Mouse (Mus musculus) limb, embryonic 14.5 days (tissue): ENCODE results near the gene Eif5a2. TPM values are rescaled to one million over a fixed set of nuclear protein-coding genes. Genes with fewer than 3 reads are reported as not detected.

ENCODE experiments used
- ATAC-seq: fragments of 200-750 bp; cut with Nextera tagmentation; 2 replicates; pipeline ENCODE4 v1.8.0; 2017; ENCODE audit warnings: low read depth, moderate number of reproducible peaks, moderate TSS enrichment; ENCODE audit not compliant: low FRiP score
- DNase-seq: peaks from one replicate; pipeline ENCODE4 v3.0.0-alpha.2; 2015; ENCODE audit warnings: low spot score
- H3K27ac ChIP-seq: fragments of 300-500 bp; sonication (generic); replicated peaks from 2 replicates; pipeline ENCODE4 v1.5.1; 2014; ENCODE audit warnings: low read depth, mild to moderate bottlenecking, low read length, moderate library complexity, mixed read lengths
- H3K27me3 ChIP-seq: fragments of 300-500 bp; sonication (generic); 2 replicates; pipeline ENCODE4 v1.6.1; 2014; ENCODE audit warnings: low read length, mixed read lengths; ENCODE audit not compliant: control insufficient read depth, insufficient read depth
- H3K36me3 ChIP-seq: fragments of 300-500 bp; sonication (generic); 2 replicates; pipeline ENCODE4 v1.6.1; 2014; ENCODE audit warnings: mild to moderate bottlenecking, low read length, moderate library complexity, mixed read lengths; ENCODE audit not compliant: control insufficient read depth, insufficient read depth
- H3K4me1 ChIP-seq: fragments of 300-500 bp; sonication (generic); 2 replicates; pipeline ENCODE4 v1.6.1; 2014; ENCODE audit warnings: antibody characterized with exemption, low read length, mixed read lengths; ENCODE audit not compliant: control insufficient read depth, insufficient read depth
- H3K4me2 ChIP-seq: fragments of 300-500 bp; sonication (generic); replicated peaks from 2 replicates; pipeline ENCODE4 v1.6.1; 2014; ENCODE audit warnings: low read depth, mild to moderate bottlenecking, low read length, moderate library complexity; ENCODE audit not compliant: severe bottlenecking
- H3K4me3 ChIP-seq: fragments of 300-500 bp; sonication (generic); replicated peaks from 2 replicates; pipeline ENCODE4 v1.5.1; 2014; ENCODE audit warnings: low read length
- H3K9ac ChIP-seq: fragments of 300-500 bp; sonication (generic); 2 replicates; pipeline ENCODE4 v1.6.1; 2014; ENCODE audit warnings: mild to moderate bottlenecking, low read depth, low read length, moderate library complexity; ENCODE audit not compliant: severe bottlenecking
- H3K9me3 ChIP-seq: fragments of 300-500 bp; sonication (generic); 2 replicates; pipeline ENCODE4 v1.6.1; 2016; ENCODE audit warnings: low read length; ENCODE audit not compliant: control insufficient read depth
- POLR2A ChIP-seq: fragments of 200-500 bp; IDR thresholded peaks from 2 replicates; pipeline ENCODE4 v1.8.0; 2012; ENCODE audit warnings: inconsistent platforms, mild to moderate bottlenecking, moderate library complexity, borderline replicate concordance; ENCODE audit not compliant: insufficient read depth, insufficient read length; ENCODE audit errors: extremely low read depth
- WGBS: fragments of 180-500 bp; shearing (Covaris S2); extraction: QIAGEN DNeasy Blood & Tissue Kit; methylation state at CpG from one replicate; pipeline ENCODE4 v1.1.7; 2014; 5-methylcytosine and 5-hydroxymethylcytosine counted together
- polyA plus RNA-seq, 2 experiments: library from polyadenylated mRNA; depleted of rRNA in 1 of 2; stranded (reverse) in 1 of 2; unstranded in 1 of 2; fragments of >200 nt; fragmentation: Nextera tagmentation in 1 of 2; extraction: Ambion mirVana in 1 of 2; gene quantifications; 2 replicates each; pipeline versions ENCODE4 v1.2.1 to v1.2.3; 2012 to 2014

The Eif5a2 gene
- polyA plus RNA-seq, 2 experiments, result 7.2 to 9.6 TPM

GRCm38 (mm10) chr3:28826272-28826671 lies 45.2 kb downstream of the Eif5a2 start:
- no peak for DNase-seq
- no peaks in the 10 kb centered on the region for H3K9me3 ChIP-seq
- no peak for TF ChIP-seq POLR2A
- H3K27ac ChIP-seq, result no peak overlapping the region
- WGBS, result 96% methylated on average over 1 of the region's 1 CpGs
- no peak overlapping the region for H3K9ac ChIP-seq
- H3K4me3 ChIP-seq, result no peak overlapping the region
- no peak for ATAC-seq
- no peaks in the 10 kb centered on the region for H3K4me1 ChIP-seq
- H3K36me3 ChIP-seq, result no peaks in the 10 kb centered on the region
- no peak overlapping the region for H3K4me2 ChIP-seq
- no peaks in the 10 kb centered on the region for H3K27me3 ChIP-seq

- TF ChIP-seq POLR2A, result no peak
- Histone ChIP-seq H3K36me3 (no peaks in the 10 kb centered on the region), H3K4me3 (no peak overlapping the region), H3K4me1 (no peaks in the 10 kb centered on the region), H3K9ac (no peak overlapping the region), H3K4me2 (no peak overlapping the region), H3K27me3 (no peaks in the 10 kb centered on the region), H3K27ac (no peak overlapping the region), H3K9me3 (no peaks in the 10 kb centered on the region)
- ATAC-seq (no peak), DNase-seq (no peak)
- WGBS, result 87% methylated on average over 2 of the region's 2 CpGs
These were observed 46.5 kb downstream of the Eif5a2 start for GRCm38 (mm10) chr3:28827605-28828004.

- H3K9me3 ChIP-seq, result no peaks in the 10 kb centered on the region
- no peak overlapping the region for H3K27ac ChIP-seq
- no peak overlapping the region for H3K4me3 ChIP-seq
- no peaks in the 10 kb centered on the region for H3K36me3 ChIP-seq
- ATAC-seq (no peak), DNase-seq (no peak)
- no peak overlapping the region for H3K4me2 ChIP-seq
- no peak for TF ChIP-seq POLR2A
- WGBS, result 94% methylated on average over 2 of the region's 2 CpGs
- no peaks in the 10 kb centered on the region for H3K4me1 ChIP-seq
- no peaks in the 10 kb centered on the region for H3K27me3 ChIP-seq
- no peak overlapping the region for H3K9ac ChIP-seq
These were observed 48.4 kb downstream of the Eif5a2 start for GRCm38 (mm10) chr3:28829454-28829853.

GRCm38 (mm10) chr3:28836796-28837371 lies 55.8 kb downstream of the Eif5a2 start:
- DNase-seq, result no peak
- H3K9me3 ChIP-seq, result no peaks in the 10 kb centered on the region
- no peak overlapping the region for H3K27ac ChIP-seq
- H3K4me1 ChIP-seq, result no peaks in the 10 kb centered on the region
- no peak for ATAC-seq
- H3K9ac ChIP-seq, result no peak overlapping the region
- no peak overlapping the region for H3K4me2 ChIP-seq
- H3K27me3 ChIP-seq, result no peaks in the 10 kb centered on the region
- 63% methylated on average over 2 of the region's 2 CpGs for WGBS
- H3K36me3 ChIP-seq, result no peaks in the 10 kb centered on the region
- no peak for TF ChIP-seq POLR2A
- H3K4me3 ChIP-seq, result no peak overlapping the region

- Histone ChIP-seq H3K27ac (no peak overlapping the region), H3K4me3 (no peak overlapping the region), H3K9me3 (no peaks in the 10 kb centered on the region), H3K9ac (no peak overlapping the region), H3K27me3 (no peaks in the 10 kb centered on the region), H3K36me3 (no peaks in the 10 kb centered on the region), H3K4me1 (0 out of 2 replicates have a peak, but pooled peaks cover 2% of the 10 kb centered on the region), H3K4me2 (no peak overlapping the region)
- ATAC-seq (no peak), DNase-seq (no peak)
- WGBS, result 18% methylated on average over 3 of the region's 3 CpGs
- TF ChIP-seq POLR2A, result no peak
These were observed 61.0 kb downstream of the Eif5a2 start for GRCm38 (mm10) chr3:28841886-28842649.

- no peak overlapping the region for H3K27ac ChIP-seq
- DNase-seq, result no peak
- no peak overlapping the region for H3K9ac ChIP-seq
- ATAC-seq, result no peak
- H3K4me3 ChIP-seq, result no peak overlapping the region
- H3K4me1 ChIP-seq, result 0 out of 2 replicates have a peak, but pooled peaks cover 2% of the 10 kb centered on the region
- 39% methylated on average over 8 of the region's 8 CpGs for WGBS
- no peak for TF ChIP-seq POLR2A
- no peaks in the 10 kb centered on the region for H3K27me3 ChIP-seq
- H3K9me3 ChIP-seq, result no peaks in the 10 kb centered on the region
- H3K4me2 ChIP-seq, result no peak overlapping the region
- no peaks in the 10 kb centered on the region for H3K36me3 ChIP-seq
These were observed 62.2 kb downstream of the Eif5a2 start for GRCm38 (mm10) chr3:28843231-28843630.
